Mouse (Mus musculus) lung, adult 2 months (tissue): ENCODE measurements around the gene Ruvbl2.

ENCODE experiments used
- CTCF ChIP-seq: fragments of 200-500 bp; IDR thresholded peaks from 2 replicates; pipeline ENCODE4 v1.5.1; 2011; ENCODE audit warnings: mild to moderate bottlenecking, low read length, control low read depth; ENCODE audit not compliant: insufficient read depth
- POLR2A ChIP-seq: fragments of 200-500 bp; IDR thresholded peaks from 2 replicates; pipeline ENCODE4 v1.6.1; 2011; ENCODE audit warnings: low read depth, mild to moderate bottlenecking, control low read depth, low read length, borderline replicate concordance; ENCODE audit errors: extremely low read depth

- TF ChIP-seq CTCF, result no peak
- no peak for TF ChIP-seq POLR2A
Measured at GRCm38 (mm10) chr7:45446589-45446988, 8.7 kb upstream of the Ruvbl2 start.
